Comparison of ENCODE assay signal across 8 mouse cellular contexts in the genomic region with DNA sequence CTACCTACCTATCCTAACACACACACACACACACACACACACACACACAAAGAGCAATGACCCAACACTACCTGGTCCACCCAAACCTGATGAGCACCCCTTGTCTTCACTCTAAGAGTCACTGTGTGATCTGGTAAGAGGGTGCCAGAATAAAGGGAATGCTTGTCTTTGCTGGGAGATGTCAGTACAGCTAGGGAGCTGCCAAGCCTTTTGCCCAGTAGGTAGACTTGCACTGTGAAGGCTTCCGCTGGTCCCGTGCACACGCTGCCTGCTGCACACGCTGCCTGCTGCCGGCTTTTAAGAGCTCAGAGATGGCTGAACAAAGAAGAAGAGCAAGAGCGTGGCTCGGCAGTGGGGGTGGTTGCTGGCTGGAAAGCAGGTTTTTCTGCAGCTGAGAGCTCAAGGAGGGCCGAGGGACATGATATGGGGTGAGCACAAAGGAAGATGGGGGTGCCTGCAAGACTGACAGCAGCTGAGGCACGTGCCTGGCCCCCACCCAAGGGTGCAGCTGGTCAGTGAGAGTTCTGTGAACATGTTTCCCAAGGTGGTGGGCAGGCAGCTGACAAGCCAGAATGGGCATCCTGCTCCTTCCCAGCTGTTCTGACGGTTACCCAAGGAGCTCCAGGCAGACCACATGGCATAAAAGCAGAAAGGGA. TPM values are rescaled to one million over a fixed set of nuclear protein-coding genes. Genes with fewer than 3 reads are reported as not detected.
DNase-seq lines count a peak whose midpoint lies in the region; ATAC-seq and TF ChIP-seq lines count a peak whose summit lies in the region.

No protein-coding gene starts in this region.

- TF ChIP-seq CTCF in bone marrow, adult 2 months (IDR thresholded peaks at IDR 0.05; ENCODE audit: control insufficient read depth, insufficient read depth, low read length) = no peak
- TF ChIP-seq CTCF in liver, embryonic 14.5 days (IDR thresholded peaks at IDR 0.05; ENCODE audit: low read depth) = no peak

- H3K9ac ChIP-seq in heart, embryonic 11.5 days (ENCODE audit: low read depth, low read length) = peak overlapping the region; percentile 62
- peak overlapping the region; percentile 42 for H3K9ac ChIP-seq in forebrain, embryonic 15.5 days (replicated peaks)
- peak overlapping the region; percentile 14; the same call in 1 of the 2 replicates for H3K9ac ChIP-seq in intestine, embryonic 15.5 days
- peak overlapping the region; percentile 48 for H3K9ac ChIP-seq in liver, embryonic 14.5 days (replicated peaks)

- no peaks in the 10 kb centered on the region for H3K9me3 ChIP-seq in heart, embryonic 11.5 days (replicated peaks; ENCODE audit: control insufficient read depth, low read length)
- H3K9me3 ChIP-seq in forebrain, embryonic 15.5 days = no peaks in the 10 kb centered on the region
- no peaks in the 10 kb centered on the region for H3K9me3 ChIP-seq in intestine, embryonic 15.5 days
- H3K9me3 ChIP-seq in liver, embryonic 14.5 days (ENCODE audit: control insufficient read depth, low read length) = no peaks in the 10 kb centered on the region

- ATAC-seq in heart, embryonic 11.5 days (replicated peaks; ENCODE audit: insufficient number of reproducible peaks, low FRiP score, low TSS enrichment) = no peak
- peak; percentile 76 for ATAC-seq in forebrain, embryonic 15.5 days (replicated peaks)
- peak; percentile 13 for ATAC-seq in intestine, embryonic 15.5 days
- ATAC-seq in liver, embryonic 14.5 days (ENCODE audit: insufficient read depth) = peak; percentile 1; the same call in 1 of the 2 replicates

- no peaks in the 10 kb centered on the region for H3K36me3 ChIP-seq in heart, embryonic 11.5 days (ENCODE audit: control insufficient read depth, insufficient read depth, low read length)
- no peaks in the 10 kb centered on the region for H3K36me3 ChIP-seq in forebrain, embryonic 15.5 days
- H3K36me3 ChIP-seq in intestine, embryonic 15.5 days = no peaks in the 10 kb centered on the region
- no peaks in the 10 kb centered on the region for H3K36me3 ChIP-seq in liver, embryonic 14.5 days (replicated peaks; ENCODE audit: control insufficient read depth, insufficient read depth, low read depth)

- no peak for TF ChIP-seq POLR2A in bone marrow, adult 2 months (IDR thresholded peaks at IDR 0.05; ENCODE audit: borderline replicate concordance, control insufficient read depth, low read depth, low read length)

- H3K27me3 ChIP-seq in heart, embryonic 11.5 days (ENCODE audit: control insufficient read depth, insufficient read depth, low read length) = no peaks in the 10 kb centered on the region
- H3K27me3 ChIP-seq in forebrain, embryonic 15.5 days = no peaks in the 10 kb centered on the region
- H3K27me3 ChIP-seq in intestine, embryonic 15.5 days (replicated peaks) = no peaks in the 10 kb centered on the region
- H3K27me3 ChIP-seq in liver, embryonic 14.5 days (ENCODE audit: control insufficient read depth, insufficient read depth, low read length) = no peaks in the 10 kb centered on the region

- WGBS in heart, embryonic 11.5 days (ENCODE audit: insufficient replicate concordance) = 27% methylated on average over 10 of the region's 10 CpGs
- 8% methylated on average over 10 of the region's 10 CpGs for WGBS in bone marrow, adult 2 months
- 2% methylated on average over 10 of the region's 10 CpGs for WGBS in forebrain, embryonic 15.5 days
- WGBS in intestine, embryonic 15.5 days = 40% methylated on average over 10 of the region's 10 CpGs
- 27% methylated on average over 10 of the region's 10 CpGs for WGBS in liver, embryonic 14.5 days (ENCODE audit: insufficient replicate concordance)

- peaks cover 65% of the 10 kb centered on the region for H3K4me1 ChIP-seq in heart, embryonic 11.5 days (ENCODE audit: control insufficient read depth, insufficient read depth, low read length)
- peaks cover 34% of the 10 kb centered on the region for H3K4me1 ChIP-seq in bone marrow, adult 2 months (ENCODE audit: control insufficient read depth, insufficient read depth, low read length)
- peaks cover 77% of the 10 kb centered on the region for H3K4me1 ChIP-seq in forebrain, embryonic 15.5 days
- peaks cover 57% of the 10 kb centered on the region for H3K4me1 ChIP-seq in intestine, embryonic 15.5 days (replicated peaks)
- H3K4me1 ChIP-seq in liver, embryonic 14.5 days (replicated peaks; ENCODE audit: control insufficient read depth in 2 of 2, insufficient read depth in 2 of 2, low read length in 1 of 2) = peaks cover 63 to 78% of the 10 kb centered on the region in 2 experiments

- no peak overlapping the region for H3K4me3 ChIP-seq in heart, embryonic 11.5 days (ENCODE audit: low read depth, low read length)
- H3K4me3 ChIP-seq in bone marrow, adult 2 months (replicated peaks; ENCODE audit: control insufficient read depth, low read depth, low read length) = no peak overlapping the region
- H3K4me3 ChIP-seq in forebrain, embryonic 15.5 days = peak overlapping the region; percentile 3; the same call in 1 of the 2 replicates
- H3K4me3 ChIP-seq in intestine, embryonic 15.5 days (replicated peaks) = no peak overlapping the region
- no peak overlapping the region for H3K4me3 ChIP-seq in liver, embryonic 14.5 days (ENCODE audit: insufficient read depth in 1 of 2, low read depth in 2 of 2, low read length in 2 of 2)

- TF ChIP-seq EP300 in liver, embryonic 14.5 days (IDR thresholded peaks at IDR 0.05; ENCODE audit: low read depth) = no peak

- peak overlapping the region; percentile 75 for H3K27ac ChIP-seq in heart, embryonic 11.5 days (ENCODE audit: low read depth, low read length)
- H3K27ac ChIP-seq in bone marrow, adult 2 months (ENCODE audit: control insufficient read depth, insufficient read depth, low read depth, low read length, poor library complexity) = peak overlapping the region; percentile 77
- H3K27ac ChIP-seq in forebrain, embryonic 15.5 days (replicated peaks) = peak overlapping the region; percentile 95
- H3K27ac ChIP-seq in intestine, embryonic 15.5 days = peak overlapping the region; percentile 78
- peak overlapping the region; percentile 40 for H3K27ac ChIP-seq in liver, embryonic 14.5 days

- H3K4me2 ChIP-seq in heart, embryonic 11.5 days = peak overlapping the region; percentile 42
- peak overlapping the region; percentile 26 for H3K4me2 ChIP-seq in forebrain, embryonic 15.5 days (replicated peaks)
- peak overlapping the region; percentile 11; the same call in 1 of the 2 replicates for H3K4me2 ChIP-seq in intestine, embryonic 15.5 days (replicated peaks)
- peak overlapping the region; percentile 29 for H3K4me2 ChIP-seq in liver, embryonic 14.5 days (ENCODE audit: low read depth)

- DNase-seq in heart, adult 9 months (ENCODE audit: low spot score in 2 of 2) = no peak
- DNase-seq in liver, embryonic 14.5 days (ENCODE audit: low read depth in 3 of 3, low spot score in 3 of 3) = no peak
- DNase-seq in right cerebral cortex, postnatal 14 days = peak; percentile 83
- no peak for DNase-seq in adrenal gland, adult 8-10 months

RNA-seq across cellular contexts. Expression of a gene that starts 10.9 kb away (rescaled TPM):
- 43.5 and 54.0 TPM in 2 replicates for polyA plus RNA-seq in heart, embryonic 11.5 days (2014; fragmentation: Nextera tagmentation; extraction: Ambion mirVana)
- 23.3 and 41.2 TPM in 2 replicates for polyA plus RNA-seq in bone marrow, adult 2 months (2011; ENCODE audit: insufficient read depth, insufficient read length, low replicate concordance, missing spikeins)
- 97.5 and 98.3 TPM in 2 replicates for polyA plus RNA-seq in forebrain, embryonic 15.5 days (2015; fragmentation: Nextera tagmentation; extraction: Ambion mirVana)
- polyA plus RNA-seq in intestine, embryonic 15.5 days (2015; fragmentation: Nextera tagmentation; extraction: Ambion mirVana) = 56.8 and 61.0 TPM in 2 replicates
- 22.0 and 22.9 TPM in 2 replicates for polyA plus RNA-seq in liver, embryonic 14.5 days (2012; rRNA removed)
- 25.4 and 28.5 TPM in 2 replicates for polyA plus RNA-seq in liver, embryonic 14.5 days (2014; fragmentation: Nextera tagmentation; extraction: Ambion mirVana)
- total RNA-seq in adrenal gland, adult 8-10 months (2022) = 10 to 100 TPM; 31.2 to 34.6 (median 33.0) TPM

RNA-seq across cellular contexts. Expression of a gene that starts 57.9 kb away (rescaled TPM):
- polyA plus RNA-seq in heart, embryonic 11.5 days (2014; fragmentation: Nextera tagmentation; extraction: Ambion mirVana) = 67.7 and 75.4 TPM in 2 replicates
- 114 and 196 TPM in 2 replicates for polyA plus RNA-seq in bone marrow, adult 2 months (2011; ENCODE audit: insufficient read depth, insufficient read length, low replicate concordance, missing spikeins)
- 75.1 and 76.2 TPM in 2 replicates for polyA plus RNA-seq in forebrain, embryonic 15.5 days (2015; fragmentation: Nextera tagmentation; extraction: Ambion mirVana)
- polyA plus RNA-seq in intestine, embryonic 15.5 days (2015; fragmentation: Nextera tagmentation; extraction: Ambion mirVana) = 51.6 and 54.4 TPM in 2 replicates
- polyA plus RNA-seq in liver, embryonic 14.5 days (2012; rRNA removed) = 22.0 and 39.4 TPM in 2 replicates
- polyA plus RNA-seq in liver, embryonic 14.5 days (2014; fragmentation: Nextera tagmentation; extraction: Ambion mirVana) = 41.8 and 45.1 TPM in 2 replicates
- total RNA-seq in adrenal gland, adult 8-10 months (2022) = 10 to 100 TPM; 39.2 to 77.5 (median 71.6) TPM

Comparison
In these comparisons a context has a peak if more than half of its experiments do, and no peak if none do; other contexts are left out.
1. H3K27ac ChIP-seq: peak in every context shown above with its lines; median percentile 95 in forebrain, embryonic 15.5 days; 78 in intestine, embryonic 15.5 days; 77 in bone marrow, adult 2 months; 75 in heart, embryonic 11.5 days; 40 in liver, embryonic 14.5 days.